9 mouse cellular contexts compared by ENCODE assay signal in the genomic region with DNA sequence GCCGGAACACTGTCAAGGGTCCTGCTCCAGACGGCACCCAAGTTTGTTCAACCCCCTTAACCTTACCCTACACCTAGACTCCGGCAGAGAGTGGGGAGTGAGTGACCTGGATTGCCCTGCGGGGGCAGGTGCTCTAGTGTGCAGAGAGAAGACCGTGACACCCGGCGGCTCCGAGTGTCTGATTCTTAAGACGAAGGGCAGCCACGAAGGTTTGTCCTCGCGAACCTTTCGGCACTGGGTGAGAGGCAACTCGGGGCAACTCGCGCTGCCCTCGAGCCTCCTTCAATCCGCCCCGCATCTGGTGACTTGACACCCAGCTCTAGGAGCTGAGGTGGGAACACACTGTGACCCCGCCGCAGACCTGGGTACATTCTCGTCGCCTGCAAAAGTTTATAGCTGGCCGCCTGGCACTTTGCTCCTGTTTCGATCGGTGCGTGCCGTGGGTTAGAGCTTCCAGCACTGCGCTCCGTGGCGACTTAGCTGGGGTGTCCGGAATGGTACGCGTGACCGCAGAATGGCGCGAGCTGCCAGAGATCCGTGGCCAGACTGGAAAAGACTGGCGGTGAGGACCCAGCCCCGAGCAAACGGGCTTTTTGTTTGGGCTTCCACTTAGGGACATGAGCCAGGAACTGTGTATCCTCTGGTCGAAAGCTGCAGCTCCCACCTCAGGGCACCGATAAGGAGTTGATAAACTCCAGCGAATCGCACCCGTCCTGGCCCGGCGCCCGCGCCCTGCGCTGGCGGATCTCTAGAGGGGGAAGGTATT. TPM values are rescaled to one million over a fixed set of nuclear protein-coding genes. Genes with fewer than 3 reads are reported as not detected.
A peak's percentile ranks its signal among the peaks of the same experiment; 100 is the strongest.
DNase-seq lines count a peak whose midpoint lies in the region; ATAC-seq and TF ChIP-seq lines count a peak whose summit lies in the region.
"Had no signal": no experiment of that assay in that cellular context is flagged by ENCODE, and none has a peak within 500 bp of the region (broad histone marks: within the 10 kb centered on the region; RNA-seq: fewer than 3 reads in every experiment).

No protein-coding gene starts in this region.

- H3K4me3 ChIP-seq in gastrocnemius, adult 2 months = peak overlapping the region; percentile 90
- H3K4me3 ChIP-seq in heart, embryonic 10.5 days = peak overlapping the region; percentile 77
- H3K4me3 ChIP-seq in kidney, embryonic 15.5 days (replicated peaks) = peak overlapping the region; percentile 56
- peak overlapping the region; percentile 51 for H3K4me3 ChIP-seq in stomach, embryonic 16.5 days (replicated peaks; ENCODE audit: low read length)

- under 1% methylated on average over 52 of the region's 52 CpGs for WGBS in heart, embryonic 10.5 days
- WGBS in kidney, embryonic 15.5 days = 2% methylated on average over 52 of the region's 52 CpGs
- 2% methylated on average over 52 of the region's 52 CpGs for WGBS in stomach, embryonic 16.5 days

- H3K36me3 ChIP-seq in heart, embryonic 10.5 days = no peaks in the 10 kb centered on the region
- H3K36me3 ChIP-seq in kidney, embryonic 15.5 days = no peaks in the 10 kb centered on the region
- no peaks in the 10 kb centered on the region for H3K36me3 ChIP-seq in stomach, embryonic 16.5 days (ENCODE audit: control insufficient read depth, insufficient read depth, low read length)

- peaks cover 35% of the 10 kb centered on the region for H3K4me1 ChIP-seq in heart, embryonic 10.5 days
- peaks cover 24% of the 10 kb centered on the region for H3K4me1 ChIP-seq in kidney, embryonic 15.5 days
- peaks cover 8% of the 10 kb centered on the region; the same call in 1 of the 2 replicates for H3K4me1 ChIP-seq in stomach, embryonic 16.5 days (ENCODE audit: control insufficient read depth, insufficient read depth, low read length)

- intact Hi-C loops in gastrocnemius, adult 2 months (cut with DNase I) = loop anchor here (2.0 to 5.0 kb wide), 2 partner anchors 28 to 258 kb away; no protein-coding TSS in a partner anchor

- TF ChIP-seq CTCF in gastrocnemius, adult 2 months (IDR thresholded peaks at IDR 0.05) = no peak

- peak overlapping the region; percentile 91 for H3K4me2 ChIP-seq in kidney, embryonic 15.5 days
- H3K4me2 ChIP-seq in stomach, embryonic 16.5 days (ENCODE audit: low read depth, low read length) = peak overlapping the region; percentile 90

- peak; percentile 68 for DNase-seq in gastrocnemius, adult 2 months
- no peak for DNase-seq in gastrocnemius, adult 18-20 months (ENCODE audit: low spot score)
- peak; percentile 50 for DNase-seq in embryo, embryonic 10.5 days (ENCODE audit: low spot score)
- DNase-seq in heart, embryonic 10.5 days (ENCODE audit: low spot score) = no peak
- no peak for DNase-seq in right cerebral cortex, postnatal 36 days (ENCODE audit: low spot score in 2 of 2)

- peak overlapping the region; percentile 99 for H3K27ac ChIP-seq in gastrocnemius, adult 2 months
- H3K27ac ChIP-seq in heart, embryonic 10.5 days = peak overlapping the region; percentile 84
- no peak overlapping the region for H3K27ac ChIP-seq in kidney, embryonic 15.5 days
- H3K27ac ChIP-seq in stomach, embryonic 16.5 days (ENCODE audit: low read length) = no peak overlapping the region

- H3K9me3 ChIP-seq in heart, embryonic 10.5 days = no peaks in the 10 kb centered on the region
- no peaks in the 10 kb centered on the region for H3K9me3 ChIP-seq in kidney, embryonic 15.5 days (replicated peaks)
- no peaks in the 10 kb centered on the region for H3K9me3 ChIP-seq in stomach, embryonic 16.5 days (replicated peaks; ENCODE audit: control insufficient read depth, low read length)

- ATAC-seq in kidney, embryonic 15.5 days (replicated peaks; ENCODE audit: low FRiP score) = no peak
- peak; percentile 6; the same call in 1 of the 2 replicates for ATAC-seq in megakaryocyte progenitor cell, adult 5-6 weeks (replicated peaks; ENCODE audit: poor library complexity)
- no peak for ATAC-seq in stomach, embryonic 16.5 days (ENCODE audit: insufficient read depth, low FRiP score)

- H3K9ac ChIP-seq in kidney, embryonic 15.5 days = peak overlapping the region; percentile 41
- peak overlapping the region; percentile 73 for H3K9ac ChIP-seq in stomach, embryonic 16.5 days (ENCODE audit: low read length)

- peaks cover 57% of the 10 kb centered on the region for H3K27me3 ChIP-seq in heart, embryonic 10.5 days (ENCODE audit: insufficient read depth, poor library complexity, severe bottlenecking)
- peaks cover 57% of the 10 kb centered on the region for H3K27me3 ChIP-seq in kidney, embryonic 15.5 days
- peaks cover 33% of the 10 kb centered on the region for H3K27me3 ChIP-seq in stomach, embryonic 16.5 days (ENCODE audit: control insufficient read depth, insufficient read depth, low read length)

RNA-seq across cellular contexts. Expression of gene Epas1, which starts 1.5 kb away (rescaled TPM):
- total RNA-seq in gastrocnemius, adult 2 months (2021) = 100 to 1,000 TPM in 1 of 2 experiments, 10 to 100 TPM in 1; 96.6 to 127 TPM
- total RNA-seq in gastrocnemius, adult 18-20 months (2021) = 100 to 1,000 TPM in 1 of 2 experiments, 10 to 100 TPM in 1; 97.7 to 101 TPM
- polyA plus RNA-seq in heart, embryonic 10.5 days (2016; fragmentation: Nextera tagmentation; extraction: Ambion mirVana) = 5.8 and 6.0 TPM in 2 replicates
- polyA plus RNA-seq in kidney, embryonic 15.5 days (2015; fragmentation: Nextera tagmentation; extraction: Ambion mirVana) = 8.4 and 9.5 TPM in 2 replicates
- 0.02 TPM in 1 of 2 replicates, not detected in the other for total RNA-seq in megakaryocyte progenitor cell, adult 5-6 weeks (2015)
- not detected in 2 replicates for total RNA-seq in megakaryocyte progenitor cell, adult 5-6 weeks (2017)
- polyA plus RNA-seq in stomach, embryonic 16.5 days (2015; fragmentation: Nextera tagmentation; extraction: Ambion mirVana) = 5.3 and 5.8 TPM in 2 replicates
- total RNA-seq: hematopoietic stem cell, adult 5-6 weeks had no signal

Comparison
In these comparisons a context has a peak if more than half of its experiments do, and no peak if none do; other contexts are left out.
1. DNase-seq: peak in gastrocnemius, adult 2 months (single experiment) and embryo, embryonic 10.5 days (single experiment); none in gastrocnemius, adult 18-20 months (single experiment), heart, embryonic 10.5 days (single experiment) and right cerebral cortex, postnatal 36 days (0 of 2).
2. H3K27ac ChIP-seq: peak in gastrocnemius, adult 2 months (single experiment) and heart, embryonic 10.5 days (single experiment); none in kidney, embryonic 15.5 days (single experiment) and stomach, embryonic 16.5 days (single experiment).
3. RNA of gene Epas1, which starts 1.5 kb away (total RNA-seq): 96.6 to 127 TPM in gastrocnemius, adult 2 months and 97.7 to 101 TPM in gastrocnemius, adult 18-20 months; 0.02 TPM in megakaryocyte progenitor cell, adult 5-6 weeks; every median in the first group is over 10 times any median in the second.
4. Peak in every context shown above with its lines, with median percentiles within 50 percentile points of each other: H3K4me3 ChIP-seq.